Mouse (Mus musculus): ENCODE measurements around the gene Rell1. TPM values are rescaled to one million over a fixed set of nuclear protein-coding genes. Genes with fewer than 3 reads are reported as not detected.

The Rell1 gene
- polyA plus RNA-seq, 1 experiment from 2014 or later: 13.7 TPM

GRCm38 (mm10) chr5:63957607-63958006 is 11.1 kb downstream of the Rell1 start:
- H3K27me3 ChIP-seq (ENCODE audit: control insufficient read depth, insufficient read depth, low read length): no peaks in the 10 kb centered on the region

GRCm38 (mm10) chr5:63956411-63956810 is 12.3 kb downstream of the Rell1 start:
- 75% methylated on average over 11 of the region's 11 CpGs for WGBS
- H3K4me3 ChIP-seq (ENCODE audit: low read length): no peak overlapping the region
- H3K27ac ChIP-seq (ENCODE audit: low read depth, low read length): no peak overlapping the region
- no peak overlapping the region for H3K4me2 ChIP-seq (replicated peaks; ENCODE audit: low read depth, low read length)
- H3K27me3 ChIP-seq (ENCODE audit: control insufficient read depth, insufficient read depth, low read length): no peaks in the 10 kb centered on the region
- no peaks in the 10 kb centered on the region for H3K36me3 ChIP-seq (ENCODE audit: control insufficient read depth, insufficient read depth, low read length)
- no peak for ATAC-seq (ENCODE audit: low FRiP score, low TSS enrichment)
- no peak overlapping the region for H3K9ac ChIP-seq (ENCODE audit: low read depth, low read length)
- H3K4me1 ChIP-seq (ENCODE audit: control insufficient read depth, insufficient read depth, low read length): peaks cover 15% of the 10 kb centered on the region
- no peaks in the 10 kb centered on the region for H3K9me3 ChIP-seq (ENCODE audit: control insufficient read depth, low read length)

More at GRCm38 (mm10) chr5:63957607-63958006, 11.1 kb downstream of the Rell1 start:
- no peak overlapping the region for H3K27ac ChIP-seq (ENCODE audit: low read depth, low read length)
- H3K4me2 ChIP-seq (replicated peaks; ENCODE audit: low read depth, low read length): no peak overlapping the region
- 68% methylated on average over 8 of the region's 8 CpGs for WGBS
- H3K36me3 ChIP-seq (ENCODE audit: control insufficient read depth, insufficient read depth, low read length): no peaks in the 10 kb centered on the region
- peaks cover 13% of the 10 kb centered on the region for H3K4me1 ChIP-seq (ENCODE audit: control insufficient read depth, insufficient read depth, low read length)
- peak; percentile 45; the same call in 1 of the 2 replicates for ATAC-seq (ENCODE audit: low FRiP score, low TSS enrichment)
- H3K9me3 ChIP-seq (ENCODE audit: control insufficient read depth, low read length): no peaks in the 10 kb centered on the region
- no peak overlapping the region for H3K4me3 ChIP-seq (ENCODE audit: low read length)
- no peak overlapping the region for H3K9ac ChIP-seq (ENCODE audit: low read depth, low read length)

- Histone ChIP-seq H3K27me3 (ENCODE audit: control insufficient read depth, insufficient read depth, low read length) (no peaks in the 10 kb centered on the region), H3K9ac (ENCODE audit: low read depth, low read length) (no peak overlapping the region), H3K27ac (ENCODE audit: low read depth, low read length) (no peak overlapping the region), H3K36me3 (ENCODE audit: control insufficient read depth, insufficient read depth, low read length) (no peaks in the 10 kb centered on the region), H3K4me1 (ENCODE audit: control insufficient read depth, insufficient read depth, low read length) (peaks cover 25% of the 10 kb centered on the region), H3K4me3 (ENCODE audit: low read length) (no peak overlapping the region), H3K9me3 (ENCODE audit: control insufficient read depth, low read length) (no peaks in the 10 kb centered on the region), H3K4me2 (replicated peaks; ENCODE audit: low read depth, low read length) (no peak overlapping the region)
- 91% methylated on average over 15 of the region's 15 CpGs for WGBS
- ATAC-seq (ENCODE audit: low FRiP score, low TSS enrichment): no peak
Measured at GRCm38 (mm10) chr5:63953401-63954032, 15.2 kb downstream of the Rell1 start.

- H3K4me3 ChIP-seq (ENCODE audit: low read length): no peak overlapping the region
- H3K36me3 ChIP-seq (ENCODE audit: control insufficient read depth, insufficient read depth, low read length): no peaks in the 10 kb centered on the region
- no peaks in the 10 kb centered on the region for H3K9me3 ChIP-seq (ENCODE audit: control insufficient read depth, low read length)
- no peak overlapping the region for H3K27ac ChIP-seq (ENCODE audit: low read depth, low read length)
- H3K4me1 ChIP-seq (ENCODE audit: control insufficient read depth, insufficient read depth, low read length): peaks cover 24% of the 10 kb centered on the region
- no peak for ATAC-seq (ENCODE audit: low FRiP score, low TSS enrichment)
- no peak overlapping the region for H3K9ac ChIP-seq (ENCODE audit: low read depth, low read length)
- H3K4me2 ChIP-seq (replicated peaks; ENCODE audit: low read depth, low read length): no peak overlapping the region
- 43% methylated on average over 6 of the region's 6 CpGs for WGBS
- no peaks in the 10 kb centered on the region for H3K27me3 ChIP-seq (ENCODE audit: control insufficient read depth, insufficient read depth, low read length)
Measured at GRCm38 (mm10) chr5:63952039-63952438, 16.7 kb downstream of the Rell1 start.

GRCm38 (mm10) chr5:63951421-63951911 is 17.2 kb downstream of the Rell1 start:
- H3K9ac ChIP-seq (ENCODE audit: low read depth, low read length): no peak overlapping the region
- 73% methylated on average over 11 of the region's 11 CpGs for WGBS
- peak overlapping the region; percentile 42; the same call in 1 of the 2 replicates for H3K27ac ChIP-seq (ENCODE audit: low read depth, low read length)
- H3K4me1 ChIP-seq (ENCODE audit: control insufficient read depth, insufficient read depth, low read length): peaks cover 19% of the 10 kb centered on the region
- H3K36me3 ChIP-seq (ENCODE audit: control insufficient read depth, insufficient read depth, low read length): no peaks in the 10 kb centered on the region
- H3K4me2 ChIP-seq (replicated peaks; ENCODE audit: low read depth, low read length): no peak overlapping the region
- ATAC-seq (ENCODE audit: low FRiP score, low TSS enrichment): peak; percentile 59
- no peaks in the 10 kb centered on the region for H3K9me3 ChIP-seq (ENCODE audit: control insufficient read depth, low read length)
- no peak overlapping the region for H3K4me3 ChIP-seq (ENCODE audit: low read length)
- no peaks in the 10 kb centered on the region for H3K27me3 ChIP-seq (ENCODE audit: control insufficient read depth, insufficient read depth, low read length)

- Histone ChIP-seq H3K4me3 (ENCODE audit: low read length) (no peak overlapping the region), H3K9me3 (ENCODE audit: control insufficient read depth, low read length) (no peaks in the 10 kb centered on the region), H3K27ac (ENCODE audit: low read depth, low read length) (peak overlapping the region; percentile 27; the same call in 1 of the 2 replicates), H3K4me2 (replicated peaks; ENCODE audit: low read depth, low read length) (no peak overlapping the region), H3K36me3 (ENCODE audit: control insufficient read depth, insufficient read depth, low read length) (no peaks in the 10 kb centered on the region), H3K9ac (ENCODE audit: low read depth, low read length) (no peak overlapping the region), H3K4me1 (ENCODE audit: control insufficient read depth, insufficient read depth, low read length) (peaks cover 16% of the 10 kb centered on the region), H3K27me3 (ENCODE audit: control insufficient read depth, insufficient read depth, low read length) (no peaks in the 10 kb centered on the region)
- ATAC-seq (ENCODE audit: low FRiP score, low TSS enrichment): peak; percentile 47; the same call in 1 of the 2 replicates
- 19% methylated on average over 3 of the region's 3 CpGs for WGBS
Measured at GRCm38 (mm10) chr5:63949195-63949594, 19.5 kb downstream of the Rell1 start.

GRCm38 (mm10) chr5:63947526-63947925 is 21.2 kb downstream of the Rell1 start:
- WGBS: 57% methylated on average over 8 of the region's 8 CpGs

GRCm38 (mm10) chr5:63943291-63943690 is 25.4 kb downstream of the Rell1 start:
- WGBS: 88% methylated on average over 9 of the region's 9 CpGs
- H3K4me3 ChIP-seq (ENCODE audit: low read length): no peak overlapping the region
- ATAC-seq (ENCODE audit: low FRiP score, low TSS enrichment): no peak
- H3K27me3 ChIP-seq (ENCODE audit: control insufficient read depth, insufficient read depth, low read length): no peaks in the 10 kb centered on the region
- H3K9me3 ChIP-seq (ENCODE audit: control insufficient read depth, low read length): no peaks in the 10 kb centered on the region
- H3K4me2 ChIP-seq (replicated peaks; ENCODE audit: low read depth, low read length): no peak overlapping the region
- H3K36me3 ChIP-seq (ENCODE audit: control insufficient read depth, insufficient read depth, low read length): no peaks in the 10 kb centered on the region
- H3K9ac ChIP-seq (ENCODE audit: low read depth, low read length): no peak overlapping the region
- H3K27ac ChIP-seq (ENCODE audit: low read depth, low read length): no peak overlapping the region
- no peaks in the 10 kb centered on the region for H3K4me1 ChIP-seq (ENCODE audit: control insufficient read depth, insufficient read depth, low read length)

More at GRCm38 (mm10) chr5:63947526-63947925, 21.2 kb downstream of the Rell1 start:
- Histone ChIP-seq H3K27me3 (ENCODE audit: control insufficient read depth, insufficient read depth, low read length) (no peaks in the 10 kb centered on the region), H3K4me1 (ENCODE audit: control insufficient read depth, insufficient read depth, low read length) (peaks cover 16% of the 10 kb centered on the region), H3K9ac (ENCODE audit: low read depth, low read length) (no peak overlapping the region), H3K9me3 (ENCODE audit: control insufficient read depth, low read length) (no peaks in the 10 kb centered on the region), H3K36me3 (ENCODE audit: control insufficient read depth, insufficient read depth, low read length) (no peaks in the 10 kb centered on the region), H3K4me2 (replicated peaks; ENCODE audit: low read depth, low read length) (no peak overlapping the region), H3K4me3 (ENCODE audit: low read length) (no peak overlapping the region), H3K27ac (ENCODE audit: low read depth, low read length) (no peak overlapping the region)
- ATAC-seq (ENCODE audit: low FRiP score, low TSS enrichment): no peak

- no peaks in the 10 kb centered on the region for H3K27me3 ChIP-seq (ENCODE audit: control insufficient read depth, insufficient read depth, low read length)
- no peaks in the 10 kb centered on the region for H3K9me3 ChIP-seq (ENCODE audit: control insufficient read depth, low read length)
- H3K4me3 ChIP-seq (ENCODE audit: low read length): no peak overlapping the region
- no peak overlapping the region for H3K9ac ChIP-seq (ENCODE audit: low read depth, low read length)
- H3K36me3 ChIP-seq (ENCODE audit: control insufficient read depth, insufficient read depth, low read length): no peaks in the 10 kb centered on the region
- ATAC-seq (ENCODE audit: low FRiP score, low TSS enrichment): no peak
- H3K4me1 ChIP-seq (ENCODE audit: control insufficient read depth, insufficient read depth, low read length): no peaks in the 10 kb centered on the region; the same call in 1 of the 2 replicates
- H3K4me2 ChIP-seq (replicated peaks; ENCODE audit: low read depth, low read length): no peak overlapping the region
- no peak overlapping the region for H3K27ac ChIP-seq (ENCODE audit: low read depth, low read length)
- 81% methylated on average over 5 of the region's 5 CpGs for WGBS
Measured at GRCm38 (mm10) chr5:63941891-63942290, 26.8 kb downstream of the Rell1 start.
